8 mouse cellular contexts compared by ENCODE assay signal in the genomic region with DNA sequence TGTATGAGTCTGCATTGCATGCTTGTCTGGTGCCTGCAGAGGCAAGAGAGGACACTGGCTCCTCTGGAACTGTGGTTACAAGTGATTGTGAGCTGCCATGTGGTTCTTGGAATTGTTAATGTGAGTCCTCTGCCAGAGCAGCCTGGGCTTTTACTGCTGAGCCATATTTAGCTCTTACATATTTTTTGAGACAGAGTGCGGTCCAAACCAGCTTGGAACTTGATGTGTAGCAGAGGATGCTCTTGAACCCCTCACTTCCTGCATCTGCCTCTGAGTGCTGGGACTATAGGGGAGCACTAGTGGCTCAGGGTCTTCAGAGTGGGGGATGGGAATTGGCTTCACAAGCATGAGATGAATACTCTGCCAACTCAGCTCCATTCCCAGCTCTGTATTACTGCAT. TPM values are rescaled to one million over a fixed set of nuclear protein-coding genes. Genes with fewer than 3 reads are reported as not detected.
DNase-seq lines count a peak whose midpoint lies in the region; ATAC-seq lines count a peak whose summit lies in the region.

No protein-coding gene starts in this region.

- no peak for ATAC-seq in lung, embryonic 15.5 days (ENCODE audit: borderline replicate concordance, extremely low read depth, low FRiP score, low TSS enrichment)

- peak; percentile 36 to 54 for DNase-seq in cerebellum, postnatal 14 days
- no peak for DNase-seq in cerebellum, adult 11-12 months
- no peak for DNase-seq in lung, postnatal 36 days
- peak; percentile 30 to 48 for DNase-seq in heart, postnatal 36 days
- DNase-seq in right cerebral cortex, adult 2 months (ENCODE audit: low spot score in 2 of 2): peak; percentile 27 to 57
- DNase-seq in B cell, adult 2 months: no peak
- DNase-seq in adrenal gland, postnatal 36 days: no peak

- H3K4me2 ChIP-seq in lung, embryonic 15.5 days: no peak overlapping the region

- peak overlapping the region; percentile 71 for H3K27ac ChIP-seq in lung, embryonic 15.5 days

- H3K4me3 ChIP-seq in lung, embryonic 15.5 days: no peak overlapping the region

- peaks cover 20% of the 10 kb centered on the region for H3K4me1 ChIP-seq in lung, embryonic 15.5 days

- H3K27me3 ChIP-seq in lung, embryonic 15.5 days: no peaks in the 10 kb centered on the region

- H3K36me3 ChIP-seq in lung, embryonic 15.5 days: no peaks in the 10 kb centered on the region

- intact Hi-C loops in heart, postnatal 36 days (cut with DNase I): no loop called here

- 79% methylated on average over 1 of the region's 1 CpGs for WGBS in lung, embryonic 15.5 days

- no peak overlapping the region for H3K9ac ChIP-seq in lung, embryonic 15.5 days

- no peaks in the 10 kb centered on the region for H3K9me3 ChIP-seq in lung, embryonic 15.5 days

RNA-seq across cellular contexts. Expression of gene Abcc1, which starts 10.0 kb away (rescaled TPM):
- 10.7 and 11.4 TPM in 2 replicates for polyA plus RNA-seq in lung, embryonic 15.5 days (2015; fragmentation: Nextera tagmentation; extraction: Ambion mirVana)
- total RNA-seq in heart, postnatal 36 days (2021): 10 to 100 TPM; 23.5 to 24.5 TPM
- total RNA-seq in adrenal gland, postnatal 36 days (2021): 10 to 100 TPM; 20.1 to 20.7 TPM

RNA-seq across cellular contexts. Expression of gene Fopnl, which starts 54.2 kb away (rescaled TPM):
- 154 and 164 TPM in 2 replicates for polyA plus RNA-seq in lung, embryonic 15.5 days (2015; fragmentation: Nextera tagmentation; extraction: Ambion mirVana)
- total RNA-seq in heart, postnatal 36 days (2021): 10 to 100 TPM; 58.7 to 69.8 TPM
- 10 to 100 TPM; 51.8 to 63.2 TPM for total RNA-seq in adrenal gland, postnatal 36 days (2021)

Comparison
In these comparisons a context has a peak if more than half of its experiments do, and no peak if none do; other contexts are left out.
1. DNase-seq: peak in cerebellum, postnatal 14 days (2 of 2), heart, postnatal 36 days (2 of 2) and right cerebral cortex, adult 2 months (2 of 2); none in cerebellum, adult 11-12 months (single experiment), lung, postnatal 36 days (single experiment), B cell, adult 2 months (0 of 2) and adrenal gland, postnatal 36 days (0 of 2).